Comparison of ENCODE assay signal across 8 mouse cellular contexts in genomic region chr5:125532191-125532544, GRCm38 (mm10). TPM values are rescaled to one million over a fixed set of nuclear protein-coding genes. Genes with fewer than 3 reads are reported as not detected.
DNase-seq lines count a peak whose midpoint lies in the region; ATAC-seq and TF ChIP-seq lines count a peak whose summit lies in the region.
"Had no signal": no experiment of that assay in that cellular context is flagged by ENCODE, and none has a peak within 500 bp of the region (broad histone marks: within the 10 kb centered on the region; RNA-seq: fewer than 3 reads in every experiment).

No protein-coding gene starts in this region.

- H3K36me3 ChIP-seq in C2C12 (ENCODE audit: control insufficient read depth, insufficient read depth) (no peaks in the 10 kb centered on the region), E14TG2a.4 (ENCODE audit: insufficient read depth, low read length) (no peaks in the 10 kb centered on the region)
- H3K36me3 ChIP-seq in forebrain, postnatal 0 days (ENCODE audit: insufficient read depth): no peaks in the 10 kb centered on the region
- no peaks in the 10 kb centered on the region for H3K36me3 ChIP-seq in midbrain, embryonic 14.5 days (ENCODE audit: control insufficient read depth, insufficient read depth, low read length)

- H3K79me2 ChIP-seq in C2C12 (ENCODE audit: control insufficient read depth, insufficient read depth): no peaks in the 10 kb centered on the region

- H3K27me3 ChIP-seq in C2C12 (ENCODE audit: control insufficient read depth, insufficient read depth, insufficient read length) (peaks cover 55% of the 10 kb centered on the region), E14TG2a.4 (ENCODE audit: insufficient read depth, low read length) (peaks cover 87% of the 10 kb centered on the region)
- no peaks in the 10 kb centered on the region; the same call in 1 of the 2 replicates for H3K27me3 ChIP-seq in forebrain, postnatal 0 days (ENCODE audit: insufficient read depth, low read length)
- peaks cover 38% of the 10 kb centered on the region for H3K27me3 ChIP-seq in midbrain, embryonic 14.5 days (ENCODE audit: control insufficient read depth, insufficient read depth, low read length)

- H3K79me3 ChIP-seq in C2C12 (ENCODE audit: low read depth): no peaks in the 10 kb centered on the region

- no peak for TF ChIP-seq CTCF in C2C12 (IDR thresholded peaks at IDR 0.05; ENCODE audit: control insufficient read depth, insufficient read depth, insufficient read length)
- no peak for TF ChIP-seq CTCF in E14TG2a.4 (conservative IDR thresholded peaks at IDR 0.05; ENCODE audit: low read length)
- no peak for TF ChIP-seq CTCF in forebrain, postnatal 0 days (IDR thresholded peaks at IDR 0.05; ENCODE audit: low read depth)

- peak overlapping the region; percentile 88 for H3K4me2 ChIP-seq in forebrain, postnatal 0 days (ENCODE audit: low read depth)
- H3K4me2 ChIP-seq in midbrain, embryonic 14.5 days (ENCODE audit: low read length): peak overlapping the region; percentile 91

- H3ac ChIP-seq in C2C12 (ENCODE audit: control insufficient read depth, insufficient read length, low read depth): no peak overlapping the region

- peak overlapping the region; percentile 71 for H3K9ac ChIP-seq in forebrain, postnatal 0 days
- peak overlapping the region; percentile 59 for H3K9ac ChIP-seq in midbrain, embryonic 14.5 days (replicated peaks; ENCODE audit: low read length)

- 0% methylated on average over 10 of the region's 30 CpGs for WGBS in forebrain, postnatal 0 days
- WGBS in midbrain, embryonic 14.5 days: 0% methylated on average over 26 of the region's 30 CpGs

- peak; percentile 53 for ATAC-seq in forebrain, postnatal 0 days
- ATAC-seq in midbrain, embryonic 14.5 days (ENCODE audit: low FRiP score, low TSS enrichment): peak; percentile 65

- no peaks in the 10 kb centered on the region for H3K9me3 ChIP-seq in E14TG2a.4 (ENCODE audit: low read length)
- H3K9me3 ChIP-seq in forebrain, postnatal 0 days (ENCODE audit: low read length): no peaks in the 10 kb centered on the region
- H3K9me3 ChIP-seq in midbrain, embryonic 14.5 days (ENCODE audit: control insufficient read depth, low read length): no peaks in the 10 kb centered on the region

- peak overlapping the region; percentile 70 for H3K27ac ChIP-seq in forebrain, postnatal 0 days (ENCODE audit: low read depth, low read length)
- H3K27ac ChIP-seq in midbrain, embryonic 14.5 days (replicated peaks; ENCODE audit: low read depth, low read length): peak overlapping the region; percentile 67

- H3K4me3 ChIP-seq in C2C12 (ENCODE audit: insufficient read depth, poor library complexity, severe bottlenecking): peak overlapping the region; percentile 18
- peak overlapping the region; percentile 82 for H3K4me3 ChIP-seq in E14TG2a.4 (replicated peaks; ENCODE audit: low read length)
- peak overlapping the region; percentile 67 for H3K4me3 ChIP-seq in forebrain, postnatal 0 days (ENCODE audit: low read depth, low read length)
- H3K4me3 ChIP-seq in midbrain, embryonic 14.5 days (replicated peaks; ENCODE audit: low read depth, low read length): peak overlapping the region; percentile 57

- DNase-seq in forebrain, postnatal 0 days: peak; percentile 66
- DNase-seq in left cerebral cortex, adult 18-20 months (ENCODE audit: low spot score in 2 of 2): peak; percentile 67 to 80
- DNase-seq in midbrain, embryonic 14.5 days: peak; percentile 84
- DNase-seq in urinary bladder, postnatal 36 days (ENCODE audit: low spot score in 2 of 2): no peak
- no peak for DNase-seq in thymus, postnatal 10 days (ENCODE audit: low spot score in 2 of 2)

- H3K4me1 ChIP-seq in E14TG2a.4 (replicated peaks; ENCODE audit: low read depth, low read length): peaks cover 61% of the 10 kb centered on the region
- no peaks in the 10 kb centered on the region for H3K4me1 ChIP-seq in forebrain, postnatal 0 days (ENCODE audit: insufficient read depth)
- peaks cover 31% of the 10 kb centered on the region for H3K4me1 ChIP-seq in midbrain, embryonic 14.5 days (ENCODE audit: control insufficient read depth, insufficient read depth, low read length)

TF ChIP-seq in C2C12, 6 proteins besides CTCF, POLR2A, EP300 and RAD21:
- TF ChIP-seq MYOG (IDR thresholded peaks at IDR 0.05; ENCODE audit: control insufficient read depth, extremely low read depth, insufficient read length): no peak
- TF ChIP-seq USF1 (IDR thresholded peaks at IDR 0.05; ENCODE audit: low read depth): no peak
- TF ChIP-seq FOSL1 (IDR thresholded peaks at IDR 0.05; ENCODE audit: insufficient read depth, low read length, poor library complexity, severe bottlenecking): no peak
- no peak for TF ChIP-seq MYOD1 (IDR thresholded peaks at IDR 0.05; ENCODE audit: control insufficient read depth, insufficient read length, low read depth)
- no peak for TF ChIP-seq CEBPB (IDR thresholded peaks at IDR 0.05; ENCODE audit: low read depth)
- TF ChIP-seq MAX (IDR thresholded peaks at IDR 0.05): no peak

RNA-seq across cellular contexts. Expression of gene Tmem132b, which starts 0.6 kb away (rescaled TPM):
- under 0.01 TPM for polyA plus RNA-seq in C2C12 (2012; fragmentation: generic; extraction: Trizol)
- 32.2 and 48.9 TPM in 2 replicates for total RNA-seq in forebrain, postnatal 0 days (2014; rRNA removed)
- 5.1 and 7.8 TPM in 2 replicates for polyA plus RNA-seq in forebrain, postnatal 0 days (2015; fragmentation: Nextera tagmentation; extraction: Ambion mirVana)
- total RNA-seq in left cerebral cortex, adult 18-20 months (2021): 100 to 1,000 TPM; 116 to 123 TPM
- 4.9 and 6.2 TPM in 2 replicates for polyA plus RNA-seq in midbrain, embryonic 14.5 days (2014; fragmentation: Nextera tagmentation; extraction: Ambion mirVana)
- polyA plus RNA-seq: liver, embryonic 16.5 days had no signal

RNA-seq across cellular contexts. Expression of gene Aacs, which starts 56.6 kb away (rescaled TPM):
- 53.3 TPM for polyA plus RNA-seq in C2C12 (2012; fragmentation: generic; extraction: Trizol)
- total RNA-seq in forebrain, postnatal 0 days (2014; rRNA removed): 90.9 and 116 TPM in 2 replicates
- polyA plus RNA-seq in forebrain, postnatal 0 days (2015; fragmentation: Nextera tagmentation; extraction: Ambion mirVana): 83.8 and 97.9 TPM in 2 replicates
- 10 to 100 TPM; 45.7 to 49.5 TPM for total RNA-seq in left cerebral cortex, adult 18-20 months (2021)
- 63.6 and 71.3 TPM in 2 replicates for polyA plus RNA-seq in midbrain, embryonic 14.5 days (2014; fragmentation: Nextera tagmentation; extraction: Ambion mirVana)

Comparison
In these comparisons a context has a peak if more than half of its experiments do, and no peak if none do; other contexts are left out.
1. H3K4me3 ChIP-seq: peak in every context shown above with its lines; median percentile 82 in E14TG2a.4; 67 in forebrain, postnatal 0 days; 57 in midbrain, embryonic 14.5 days; 18 in C2C12.
2. DNase-seq: peak in forebrain, postnatal 0 days (single experiment), left cerebral cortex, adult 18-20 months (2 of 2) and midbrain, embryonic 14.5 days (single experiment); none in urinary bladder, postnatal 36 days (0 of 2) and thymus, postnatal 10 days (0 of 2).